Mouse (Mus musculus): ENCODE measurements at regions not wholly inside any gene's neighbourhood (a gene's known extent, or its start where the extent isn't known, plus 50 kb on each side); places are given as distances from the start of the nearest gene placed in this dataset.

- DNase-seq, result no peak
Observed at GRCm38 (mm10) chr4:28064935-28065334, 748.0 kb upstream of the Epha7 start.

DNA sequence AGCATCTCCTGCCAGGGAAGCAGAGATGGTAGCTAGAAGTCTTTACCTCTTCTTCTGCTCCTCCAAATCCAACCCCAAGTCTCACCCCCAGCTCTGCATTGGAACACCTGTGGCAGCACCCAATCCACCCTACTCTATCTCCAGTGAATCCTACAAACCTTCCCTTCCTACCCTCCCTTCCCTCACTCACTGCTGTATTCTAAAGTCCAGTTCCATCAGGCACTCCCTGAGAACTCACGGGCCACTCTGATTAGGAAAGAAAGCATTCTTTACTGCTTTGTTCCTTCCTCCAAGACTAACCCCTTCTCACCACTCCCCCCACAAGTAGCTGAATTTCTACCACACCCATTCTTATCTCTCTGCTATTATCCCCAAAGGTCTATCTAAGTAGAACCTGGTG is 747.1 kb upstream of the Epha7 start:
- no peak for DNase-seq

DNA sequence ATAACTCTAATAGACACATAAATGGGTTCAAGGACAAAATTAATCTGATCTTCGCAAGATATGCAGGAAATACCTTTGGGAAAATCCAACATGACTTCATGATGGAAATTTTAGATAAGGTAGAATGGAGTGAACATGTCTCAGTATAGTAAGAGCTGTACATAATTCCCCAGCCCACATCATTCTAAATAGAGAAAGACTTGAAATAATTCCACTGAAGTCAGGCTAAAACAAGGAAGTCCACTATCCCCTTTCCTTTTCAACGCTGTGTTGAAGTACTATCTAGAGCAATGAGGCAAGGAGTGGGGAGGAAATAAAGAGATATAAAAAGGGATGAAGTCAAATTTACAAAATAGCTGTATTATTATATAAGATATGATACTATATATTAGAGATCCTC is 733.9 kb upstream of the Epha7 start:
- no peak for DNase-seq

GRCm38 (mm10) chr4:28092854-28093253 is 720.1 kb upstream of the Epha7 start:
- DNase-seq, result no peak

DNA sequence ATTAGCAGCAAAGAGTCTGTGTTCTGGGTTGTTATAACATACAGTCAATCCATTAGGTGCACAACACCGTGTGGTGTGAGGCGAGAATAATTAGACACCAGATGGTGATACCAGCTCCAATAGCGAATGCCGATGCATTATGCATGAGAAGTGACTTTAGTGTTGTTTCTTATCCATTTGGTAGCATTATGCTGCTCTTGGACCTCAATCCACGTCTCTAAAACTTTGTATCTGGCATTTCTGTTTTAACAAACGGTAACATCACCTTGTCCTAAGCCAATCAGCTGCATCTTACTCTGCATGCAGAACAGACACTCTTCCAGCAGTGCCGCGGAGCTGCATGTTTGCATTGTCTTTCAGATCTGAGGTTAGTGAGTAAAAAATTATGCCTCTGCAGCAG is 669.8 kb upstream of the Epha7 start:
- peak; percentile 18 for DNase-seq

DNA sequence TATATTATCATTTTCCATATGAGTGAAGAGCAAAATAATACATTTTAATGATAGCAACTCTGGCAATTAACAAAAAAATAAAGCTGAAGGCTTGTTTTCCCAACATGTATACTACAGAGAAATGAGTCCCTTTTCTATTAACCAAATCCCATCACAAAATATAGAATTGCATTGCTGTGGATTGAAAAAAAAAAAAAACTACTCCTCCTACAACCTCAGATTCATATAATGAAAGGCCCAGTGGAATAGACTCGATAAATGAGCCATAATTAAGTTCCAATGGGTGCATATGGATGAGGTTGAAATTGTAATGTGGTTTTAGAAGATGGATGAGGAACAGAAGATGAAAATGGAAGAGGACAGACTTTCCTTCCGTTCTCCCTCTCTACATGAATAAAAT is 657.8 kb upstream of the Epha7 start:
- no peak for DNase-seq

- peak; percentile 78 for DNase-seq
Observed at GRCm38 (mm10) chr4:28176771-28177170, 636.2 kb upstream of the Epha7 start.

DNA sequence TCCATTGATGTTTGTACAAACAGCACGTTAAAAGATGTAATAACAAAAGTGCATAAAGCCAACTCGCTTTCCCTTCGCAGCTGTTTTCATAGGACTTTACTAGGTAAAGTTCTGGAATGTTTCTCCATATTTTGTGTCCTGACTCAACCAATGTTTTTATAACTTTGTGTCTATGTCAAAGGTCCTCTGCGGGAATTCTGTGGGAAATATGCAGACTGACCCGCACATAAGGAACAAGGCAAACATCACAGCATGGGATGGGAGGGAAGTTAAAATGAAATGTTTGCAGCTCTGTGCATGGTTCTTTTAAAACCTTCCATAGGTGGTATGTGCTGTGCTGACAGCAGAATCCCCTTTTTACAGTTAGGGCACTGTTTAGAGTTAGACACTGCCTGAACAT is 622.1 kb upstream of the Epha7 start:
- DNase-seq, result peak; percentile 56

GRCm38 (mm10) chr4:28227594-28228208 is 585.2 kb upstream of the Epha7 start:
- DNase-seq, result no peak

DNA sequence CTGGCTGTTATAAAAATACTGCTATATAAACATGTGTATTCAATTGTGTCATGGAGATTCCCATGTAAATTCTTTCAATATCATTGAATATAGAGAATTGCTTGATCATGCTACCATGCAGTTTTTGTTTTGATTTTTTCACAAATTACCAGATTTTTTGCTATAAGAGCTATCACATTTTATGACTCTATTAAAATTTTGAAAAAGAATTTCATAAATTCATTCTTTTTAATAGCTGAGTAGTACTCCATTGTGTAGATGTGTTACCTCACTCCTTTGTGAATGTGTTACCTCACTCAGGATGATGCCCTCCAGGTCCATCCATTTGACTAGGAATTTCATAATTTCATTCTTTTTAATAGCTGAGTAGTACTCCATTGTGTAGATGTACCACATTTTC is 577.4 kb upstream of the Epha7 start:
- DNase-seq, result peak; percentile 75

DNA sequence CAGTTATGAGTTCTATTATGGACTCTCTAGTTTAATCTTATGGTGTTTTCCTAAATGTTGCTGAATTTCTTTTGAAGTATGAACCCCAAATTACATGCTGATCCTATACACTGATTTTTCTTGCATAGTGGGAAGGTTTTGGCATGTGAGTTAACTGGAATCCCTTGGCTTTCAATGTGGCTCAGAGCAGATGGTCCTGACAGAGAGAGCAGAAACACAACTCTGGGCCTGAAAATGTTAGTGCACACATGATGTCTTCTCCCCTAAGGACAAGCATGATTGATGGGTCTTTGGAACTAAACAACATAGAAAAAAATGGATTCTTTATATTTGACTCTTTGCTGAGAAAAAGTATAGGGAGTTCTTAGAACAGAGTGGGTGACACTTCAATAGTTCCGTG is 570.7 kb upstream of the Epha7 start:
- DNase-seq, result no peak

All from embryo, embryonic 11 days (tissue).